8 mouse cellular contexts compared by ENCODE assay signal in genomic region chr4:155173822-155174785, GRCm38 (mm10). TPM values are rescaled to one million over a fixed set of nuclear protein-coding genes. Genes with fewer than 3 reads are reported as not detected.
DNase-seq lines count a peak whose midpoint lies in the region; ATAC-seq and TF ChIP-seq lines count a peak whose summit lies in the region.

No protein-coding gene starts in this region.

- no peak overlapping the region for H3K4me3 ChIP-seq in heart, adult 2 months
- no peak overlapping the region for H3K4me3 ChIP-seq in CH12.LX (replicated peaks in 1 of 3; ENCODE audit: low read depth in 2 of 3, low read length in 2 of 3, poor library complexity in 1 of 3)
- no peak overlapping the region for H3K4me3 ChIP-seq in forebrain, embryonic 15.5 days
- H3K4me3 ChIP-seq in liver, postnatal 0 days (ENCODE audit: low read depth, low read length): no peak overlapping the region

- intact Hi-C loops in heart, adult 2 months (cut with DNase I): loop anchor here (2.0 kb wide), 1 partner anchor 23 kb away; no protein-coding TSS in a partner anchor
- intact Hi-C loops in heart, postnatal 10 days (cut with DNase I): no loop called here
- intact Hi-C loops in gastrocnemius, postnatal 14 days (cut with DNase I; ENCODE audit: low total_unique reads): no loop called here

- H3K27ac ChIP-seq in heart, adult 2 months: peak overlapping the region; percentile 84
- H3K27ac ChIP-seq in CH12.LX (ENCODE audit: insufficient read depth, low read depth): peak overlapping the region; percentile 11; the same call in 1 of the 2 replicates
- H3K27ac ChIP-seq in forebrain, embryonic 15.5 days (replicated peaks): peak overlapping the region; percentile 86
- H3K27ac ChIP-seq in liver, postnatal 0 days (ENCODE audit: low read depth): peak overlapping the region; percentile 55

- TF ChIP-seq CTCF in heart, adult 2 months (IDR thresholded peaks at IDR 0.05): no peak
- TF ChIP-seq CTCF in CH12.LX (conservative IDR thresholded peaks at IDR 0.05 in 1 of 2, IDR thresholded peaks at IDR 0.05 in 1 of 2; ENCODE audit: low read depth in 2 of 2, low read length in 2 of 2): no peak
- no peak for TF ChIP-seq CTCF in liver, postnatal 0 days (IDR thresholded peaks at IDR 0.05; ENCODE audit: low read depth)

- in situ Hi-C loops in CH12.LX (cut with MboI; ENCODE audit: low pct_ligation_motif_present, low pct_unique_long_range_greater_than_20kb, low sequenced_read_pairs): no loop called here

- dilution Hi-C loops in CH12.LX (cut with MboI; ENCODE audit: extremely low pct_ligation_motif_present, extremely low pct_unique_long_range_greater_than_20kb, low sequenced_read_pairs): no loop called here

- H3K9me3 ChIP-seq in CH12.LX (replicated peaks; ENCODE audit: low read length): no peaks in the 10 kb centered on the region
- H3K9me3 ChIP-seq in forebrain, embryonic 15.5 days: no peaks in the 10 kb centered on the region
- no peaks in the 10 kb centered on the region for H3K9me3 ChIP-seq in liver, postnatal 0 days (ENCODE audit: low read length)

- H3K36me3 ChIP-seq in heart, adult 2 months (ENCODE audit: control insufficient read depth, insufficient read depth, low read length): peaks cover 12% of the 10 kb centered on the region
- H3K36me3 ChIP-seq in CH12.LX (replicated peaks in 1 of 2; ENCODE audit: control insufficient read depth in 1 of 2, insufficient read depth in 1 of 2, low read length in 1 of 2): peaks cover 0 to 24% of the 10 kb centered on the region in 2 experiments
- no peaks in the 10 kb centered on the region for H3K36me3 ChIP-seq in forebrain, embryonic 15.5 days
- H3K36me3 ChIP-seq in liver, postnatal 0 days (replicated peaks; ENCODE audit: insufficient read depth, low read length): 0 out of 2 replicates have a peak, but pooled peaks cover 3% of the 10 kb centered on the region

- 30% methylated on average over 17 of the region's 17 CpGs for WGBS in heart, adult 2 months
- 20% methylated on average over 17 of the region's 17 CpGs for WGBS in forebrain, embryonic 15.5 days
- WGBS in liver, postnatal 0 days (ENCODE audit: insufficient replicate concordance): 53% methylated on average over 16 of the region's 17 CpGs

- 0 out of 2 replicates have a peak, but pooled peaks have one; percentile 1 for ATAC-seq in forebrain, embryonic 15.5 days (replicated peaks)
- peak; percentile 12; the same call in 1 of the 2 replicates for ATAC-seq in liver, postnatal 0 days
- no peak for ATAC-seq in granulocyte monocyte progenitor cell, adult 5-6 weeks (replicated peaks; ENCODE audit: poor library complexity, severe bottlenecking)

- no peak overlapping the region for H3K4me2 ChIP-seq in CH12.LX (ENCODE audit: insufficient read depth, low read depth, poor library complexity, severe bottlenecking)
- H3K4me2 ChIP-seq in forebrain, embryonic 15.5 days (replicated peaks): peak overlapping the region; percentile 23; the same call in 1 of the 2 replicates
- no peak overlapping the region for H3K4me2 ChIP-seq in liver, postnatal 0 days (ENCODE audit: low read depth, low read length)

- no peaks in the 10 kb centered on the region for H3K27me3 ChIP-seq in heart, adult 2 months (ENCODE audit: control insufficient read depth, insufficient read depth, low read length)
- H3K27me3 ChIP-seq in CH12.LX (replicated peaks): no peaks in the 10 kb centered on the region
- H3K27me3 ChIP-seq in forebrain, embryonic 15.5 days: no peaks in the 10 kb centered on the region
- no peaks in the 10 kb centered on the region for H3K27me3 ChIP-seq in liver, postnatal 0 days (ENCODE audit: insufficient read depth, low read length)

- TF ChIP-seq POLR2A in heart, adult 2 months (IDR thresholded peaks at IDR 0.05; ENCODE audit: insufficient read depth, low read depth, low read length): no peak
- no peak for TF ChIP-seq POLR2A in CH12.LX (IDR thresholded peaks at IDR 0.05; ENCODE audit: low read depth, low read length)

- H3K4me1 ChIP-seq in heart, adult 2 months (ENCODE audit: control insufficient read depth, insufficient read depth, low read length): peaks cover 66% of the 10 kb centered on the region
- peaks cover 38 to 94% of the 10 kb centered on the region in 2 experiments for H3K4me1 ChIP-seq in CH12.LX (ENCODE audit: control insufficient read depth in 1 of 2, insufficient read depth in 2 of 2)
- H3K4me1 ChIP-seq in forebrain, embryonic 15.5 days: peaks cover 82% of the 10 kb centered on the region
- H3K4me1 ChIP-seq in liver, postnatal 0 days (ENCODE audit: insufficient read depth): peaks cover 48% of the 10 kb centered on the region

- TF ChIP-seq RAD21 in CH12.LX (IDR thresholded peaks at IDR 0.05; ENCODE audit: low read depth, low read length): no peak

- no peak for TF ChIP-seq EP300 in heart, adult 2 months (IDR thresholded peaks at IDR 0.05; ENCODE audit: insufficient read depth, low read depth, low read length)
- TF ChIP-seq EP300 in CH12.LX (IDR thresholded peaks at IDR 0.05; ENCODE audit: low read length): no peak
- no peak for TF ChIP-seq EP300 in liver, postnatal 0 days (IDR thresholded peaks at IDR 0.05; ENCODE audit: low read depth)

- no peak for DNase-seq in heart, adult 2 months
- DNase-seq in heart, postnatal 10 days: no peak
- no peak for DNase-seq in CH12.LX (ENCODE audit: extremely low read depth)
- no peak for DNase-seq in liver, postnatal 0 days
- DNase-seq in adrenal gland, postnatal 14 days: no peak
- no peak for DNase-seq in gastrocnemius, postnatal 14 days

- peaks cover 8% of the 10 kb centered on the region for H3K79me2 ChIP-seq in heart, adult 2 months (replicated peaks; ENCODE audit: control insufficient read depth, insufficient read depth, low read length)
- peaks cover 74% of the 10 kb centered on the region for H3K79me2 ChIP-seq in CH12.LX (replicated peaks; ENCODE audit: control insufficient read depth, extremely low read depth, insufficient read depth, poor library complexity, severe bottlenecking)

- H3K9ac ChIP-seq in heart, adult 2 months (ENCODE audit: low read depth, low read length): peak overlapping the region; percentile 19; the same call in 1 of the 2 replicates
- H3K9ac ChIP-seq in CH12.LX (ENCODE audit: insufficient read depth, low read depth): no peak overlapping the region
- H3K9ac ChIP-seq in forebrain, embryonic 15.5 days (replicated peaks): peak overlapping the region; percentile 26; the same call in 1 of the 2 replicates
- H3K9ac ChIP-seq in liver, postnatal 0 days (replicated peaks): no peak overlapping the region

TF ChIP-seq in CH12.LX, 34 proteins besides CTCF, POLR2A, EP300 and RAD21:
- no peak for TF ChIP-seq ZKSCAN1 (IDR thresholded peaks at IDR 0.05; ENCODE audit: borderline replicate concordance, low read depth, low read length)
- TF ChIP-seq ZNF384 (IDR thresholded peaks at IDR 0.05; ENCODE audit: low read depth, low read length): no peak
- no peak for TF ChIP-seq USF2 (conservative IDR thresholded peaks at IDR 0.05; ENCODE audit: low read depth, low read length)
- no peak for TF ChIP-seq IRF4 (IDR thresholded peaks at IDR 0.05; ENCODE audit: low read depth, low read length)
- no peak for TF ChIP-seq PAX5 (IDR thresholded peaks at IDR 0.05; ENCODE audit: low read length)
- no peak for TF ChIP-seq CHD1 (IDR thresholded peaks at IDR 0.05; ENCODE audit: low read depth, low read length)
- TF ChIP-seq JUN (IDR thresholded peaks at IDR 0.05; ENCODE audit: insufficient read depth, low read depth, low read length): no peak
- no peak for TF ChIP-seq NELFE (IDR thresholded peaks at IDR 0.05; ENCODE audit: low read depth, low read length)
- TF ChIP-seq RCOR1 (conservative IDR thresholded peaks at IDR 0.05; ENCODE audit: low read depth, low read length): no peak
- no peak for TF ChIP-seq SMC3 (IDR thresholded peaks at IDR 0.05; ENCODE audit: low read depth, low read length)
- no peak for TF ChIP-seq MAX (IDR thresholded peaks at IDR 0.05; ENCODE audit: low read length)
- no peak for TF ChIP-seq E2F4 (IDR thresholded peaks at IDR 0.05; ENCODE audit: insufficient replicate concordance, low read depth, low read length)
- no peak for TF ChIP-seq MAZ (IDR thresholded peaks at IDR 0.05; ENCODE audit: low read depth, low read length)
- TF ChIP-seq TCF12 (IDR thresholded peaks at IDR 0.05; ENCODE audit: low read depth, low read length): no peak
- no peak for TF ChIP-seq TBP (conservative IDR thresholded peaks at IDR 0.05; ENCODE audit: low read depth, low read length)
- TF ChIP-seq CHD2 (IDR thresholded peaks at IDR 0.05; ENCODE audit: low read length): no peak
- no peak for TF ChIP-seq SIN3A (IDR thresholded peaks at IDR 0.05; ENCODE audit: low read length)
- TF ChIP-seq ZMIZ1 (IDR thresholded peaks at IDR 0.05; ENCODE audit: low read depth, low read length): no peak
- TF ChIP-seq MAFK (IDR thresholded peaks at IDR 0.05; ENCODE audit: insufficient replicate concordance, low read length): no peak

RNA-seq across cellular contexts. Expression of gene Ski, which starts 48.3 kb away (rescaled TPM):
- 10 to 100 TPM; 56.7 to 56.8 TPM for total RNA-seq in heart, adult 2 months (2021)
- 34.9 and 46.0 TPM in 2 replicates for polyA plus RNA-seq in heart, adult 2 months (2012; rRNA removed)
- total RNA-seq in heart, postnatal 10 days (2021): 10 to 100 TPM; 89.2 to 89.6 TPM
- total RNA-seq in CH12.LX (2012; rRNA removed) (9.9 and 10.1 TPM in 2 replicates), CH12.LX (2014; rRNA removed) (3.3 and 4.1 TPM in 2 replicates)
- polyA plus RNA-seq in CH12.LX (2012; ENCODE audit: insufficient read length, low read depth): 14.1 and 17.9 TPM in 2 replicates
- 14.3 TPM in 2 replicates for polyA plus RNA-seq in forebrain, embryonic 15.5 days (2015; fragmentation: Nextera tagmentation; extraction: Ambion mirVana)
- polyA plus RNA-seq in liver, postnatal 0 days (2015; fragmentation: Nextera tagmentation; extraction: Ambion mirVana): 3.5 and 3.7 TPM in 2 replicates
- 66.2 and 70.1 TPM in 2 replicates for total RNA-seq in adrenal gland, postnatal 14 days (2021)
- 18.1 and 19.4 TPM in 2 replicates for total RNA-seq in granulocyte monocyte progenitor cell, adult 5-6 weeks (2014; fragmentation: Nextera tagmentation)
- total RNA-seq in granulocyte monocyte progenitor cell, adult 5-6 weeks (2017): 4.7 and 8.6 TPM in 2 replicates
- total RNA-seq in gastrocnemius, postnatal 14 days (2021): 10 to 100 TPM; 41.6 to 51.6 TPM

Comparison
In these comparisons a context has a peak if more than half of its experiments do, and no peak if none do; other contexts are left out.
1. H3K27ac ChIP-seq: peak in every context shown above with its lines; median percentile 86 in forebrain, embryonic 15.5 days; 84 in heart, adult 2 months; 55 in liver, postnatal 0 days; 11 in CH12.LX.
2. H3K9ac ChIP-seq: peak in heart, adult 2 months (single experiment) and forebrain, embryonic 15.5 days (single experiment); none in CH12.LX (single experiment) and liver, postnatal 0 days (single experiment).